Mouse (Mus musculus): ENCODE data around the gene Cdc42ep4. TPM values are rescaled to one million over a fixed set of nuclear protein-coding genes. Genes with fewer than 3 reads are reported as not detected.
A peak's percentile ranks its signal among the peaks of the same experiment; 100 is the strongest.

The Cdc42ep4 gene
- total and polyA plus RNA-seq, 3 experiments, result 10.8 to 38.6 (median 22.8) TPM

DNA sequence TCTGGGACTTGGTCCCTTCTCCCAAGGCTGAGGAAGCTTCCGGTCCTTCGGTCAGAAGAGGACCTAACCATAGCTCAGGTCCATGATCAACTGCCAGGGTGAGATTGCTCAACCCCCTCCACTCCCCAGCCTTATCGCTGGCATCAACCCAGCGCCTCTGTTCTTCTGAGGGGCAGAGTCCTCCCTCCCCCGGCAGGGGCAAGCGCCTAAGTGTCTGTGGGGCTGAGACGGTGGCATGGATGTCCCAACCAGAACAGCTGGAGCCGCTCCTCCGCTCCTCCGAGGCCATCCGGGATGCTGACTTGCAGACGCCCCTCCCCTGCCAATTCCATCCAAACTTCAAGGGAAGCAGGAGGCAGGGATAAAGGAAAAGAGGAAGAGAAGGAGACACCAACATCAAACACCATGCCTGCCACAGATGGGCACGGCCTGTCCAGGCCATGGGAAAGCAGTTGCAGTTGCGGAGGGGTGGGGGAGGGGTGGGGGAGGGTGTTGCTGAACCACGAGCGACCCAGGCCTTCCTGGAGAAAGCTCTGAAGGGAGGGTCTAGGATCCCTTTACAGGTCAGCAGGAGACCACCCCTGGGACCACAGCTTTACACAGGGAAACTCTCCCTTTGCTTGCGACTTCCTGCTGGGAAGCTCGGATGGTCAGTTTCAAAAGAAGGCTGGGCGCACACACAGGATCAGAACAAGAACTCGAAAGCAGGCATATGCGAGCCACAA, 2.7 kb downstream of the Cdc42ep4 start:
- no peaks in the 10 kb centered on the region for H3K9me3 ChIP-seq (replicated peaks)
- DNase-seq (ENCODE audit: low spot score) (peak; percentile 30), ATAC-seq (ENCODE audit: extremely low read depth, insufficient number of reproducible peaks, low FRiP score, poor library complexity, severe bottlenecking) (peak; percentile 4; the same call in 1 of the 2 replicates)
- peaks cover 46% of the 10 kb centered on the region for H3K36me3 ChIP-seq (replicated peaks)
- peaks cover 60% of the 10 kb centered on the region for H3K4me1 ChIP-seq (ENCODE audit: insufficient read depth, low read depth, low read length)
- no peaks in the 10 kb centered on the region for H3K27me3 ChIP-seq (ENCODE audit: insufficient read depth, low read length)
- no peak for TF ChIP-seq POLR2AphosphoS5 (IDR thresholded peaks at IDR 0.05; ENCODE audit: insufficient replicate concordance, low read depth, low read length)
- TF ChIP-seq GATA2 (IDR thresholded peaks at IDR 0.05; ENCODE audit: borderline replicate concordance, low read depth, low read length), result 0 out of 2 replicates have a peak, but pooled peaks have one; percentile 20
- no peak for TF ChIP-seq GATA1 (IDR thresholded peaks at IDR 0.05; ENCODE audit: borderline replicate concordance, low read length)
- peak overlapping the region; percentile 77; the same call in 1 of the 2 replicates for H3K4me3 ChIP-seq (ENCODE audit: low read depth, low read length)

DNA sequence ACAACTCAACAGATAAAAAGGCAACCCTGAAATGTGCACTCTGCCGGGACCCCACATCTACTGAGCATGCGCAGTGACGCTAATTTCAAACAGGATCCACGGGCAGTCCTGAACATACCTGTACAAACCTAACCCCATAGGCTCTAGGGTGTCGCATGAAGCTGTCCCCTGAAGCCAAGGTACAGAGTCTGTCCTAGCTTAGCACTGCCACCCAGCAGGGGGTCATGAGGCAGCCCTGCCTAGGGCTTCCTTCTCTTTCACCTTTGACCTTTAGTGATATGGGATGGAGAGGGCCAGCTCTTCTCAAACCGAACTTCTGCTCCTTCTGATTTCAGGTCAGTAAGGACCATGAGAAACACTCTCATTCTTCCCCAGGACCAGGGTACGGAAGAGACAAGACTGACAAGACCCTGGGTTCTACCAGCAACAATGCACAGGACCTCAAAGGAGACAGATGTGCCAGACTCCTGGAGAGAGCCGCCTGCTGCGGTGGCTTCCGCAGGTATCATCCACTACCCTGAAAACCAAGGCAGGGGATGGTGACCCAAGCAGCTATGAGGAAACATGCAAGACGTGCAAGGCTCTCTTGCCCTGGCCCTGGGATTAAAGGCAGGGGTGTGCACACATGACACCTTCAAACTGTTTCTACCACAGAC, 3.8 kb downstream of the Cdc42ep4 start:
- peaks cover 56% of the 10 kb centered on the region for H3K36me3 ChIP-seq (replicated peaks)
- no peak for ATAC-seq (ENCODE audit: extremely low read depth, insufficient number of reproducible peaks, low FRiP score, poor library complexity, severe bottlenecking)
- peaks cover 57% of the 10 kb centered on the region for H3K4me1 ChIP-seq (ENCODE audit: insufficient read depth, low read depth, low read length)
- no peak for DNase-seq (ENCODE audit: low spot score)
- H3K9me3 ChIP-seq (replicated peaks), result peaks cover 7% of the 10 kb centered on the region
- no peaks in the 10 kb centered on the region for H3K27me3 ChIP-seq (ENCODE audit: insufficient read depth, low read length)
- peak overlapping the region; percentile 61; the same call in 1 of the 2 replicates for H3K4me3 ChIP-seq (ENCODE audit: low read depth, low read length)
- TF ChIP-seq GATA2 (IDR thresholded peaks at IDR 0.05; ENCODE audit: borderline replicate concordance, low read depth, low read length), result no peak
- TF ChIP-seq TAL1 (conservative IDR thresholded peaks at IDR 0.05; ENCODE audit: low read depth, low read length), result no peak
- TF ChIP-seq GATA1 (IDR thresholded peaks at IDR 0.05; ENCODE audit: borderline replicate concordance, low read length), result no peak
- TF ChIP-seq POLR2AphosphoS5 (IDR thresholded peaks at IDR 0.05; ENCODE audit: insufficient replicate concordance, low read depth, low read length), result no peak

DNA sequence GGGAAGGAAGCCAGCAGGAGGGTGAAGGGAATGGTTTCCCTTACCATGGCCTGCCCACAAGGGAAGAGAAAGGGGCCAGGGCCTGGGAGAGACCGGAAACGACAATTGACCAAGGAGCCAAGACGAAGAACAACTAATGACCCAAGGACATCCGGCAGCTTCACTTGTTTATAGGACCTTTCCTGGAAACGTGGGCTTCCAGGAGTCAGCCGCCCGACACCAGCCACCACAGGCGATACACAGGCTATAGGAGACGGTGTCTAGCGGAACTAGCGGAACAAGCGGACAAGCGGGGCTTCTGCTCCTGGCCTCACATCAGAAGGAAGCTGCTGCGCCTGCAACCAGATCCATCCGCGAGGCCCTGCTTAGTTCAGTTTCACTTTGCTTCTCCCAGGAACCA, 4.6 kb downstream of the Cdc42ep4 start:
- H3K4me3 ChIP-seq (ENCODE audit: low read depth, low read length), result peak overlapping the region; percentile 61; the same call in 1 of the 2 replicates
- H3K36me3 ChIP-seq (replicated peaks), result peaks cover 63% of the 10 kb centered on the region
- H3K4me1 ChIP-seq (ENCODE audit: insufficient read depth, low read depth, low read length), result peaks cover 52% of the 10 kb centered on the region
- no peak for ATAC-seq (ENCODE audit: extremely low read depth, insufficient number of reproducible peaks, low FRiP score, poor library complexity, severe bottlenecking)
- peaks cover 7% of the 10 kb centered on the region for H3K9me3 ChIP-seq (replicated peaks)
- DNase-seq (ENCODE audit: low spot score), result peak; percentile 32
- TF ChIP-seq POLR2AphosphoS5 (IDR thresholded peaks at IDR 0.05; ENCODE audit: insufficient replicate concordance, low read depth, low read length), result no peak
- TF ChIP-seq GATA2 (IDR thresholded peaks at IDR 0.05; ENCODE audit: borderline replicate concordance, low read depth, low read length), result no peak
- no peak for TF ChIP-seq CTCF (IDR thresholded peaks at IDR 0.05; ENCODE audit: low read depth, low read length)
- TF ChIP-seq TAL1 (conservative IDR thresholded peaks at IDR 0.05; ENCODE audit: low read depth, low read length), result no peak
- H3K27me3 ChIP-seq (ENCODE audit: insufficient read depth, low read length), result no peaks in the 10 kb centered on the region

DNA sequence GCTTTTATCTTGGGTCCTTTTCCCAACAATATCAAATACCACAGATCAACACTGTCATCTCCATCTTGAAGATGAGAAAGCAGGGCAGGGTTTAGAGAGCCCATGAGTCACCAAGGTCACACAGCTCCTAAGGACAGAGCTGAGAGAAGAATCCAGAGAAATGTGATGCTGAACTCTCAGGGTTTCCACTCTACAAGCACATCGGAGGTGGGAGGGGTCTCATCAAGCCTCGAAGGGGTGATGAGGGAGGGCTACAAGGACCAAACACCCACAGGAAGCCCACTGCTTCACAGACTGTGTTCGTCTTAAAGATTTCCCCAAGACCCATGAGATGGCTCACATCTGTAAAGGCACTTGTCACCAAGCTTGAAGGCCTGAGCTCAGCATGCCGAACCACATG, 5.7 kb downstream of the Cdc42ep4 start:
- no peak overlapping the region for H3K4me3 ChIP-seq (ENCODE audit: low read depth, low read length)
- no peak for TF ChIP-seq GATA2 (IDR thresholded peaks at IDR 0.05; ENCODE audit: borderline replicate concordance, low read depth, low read length)
- TF ChIP-seq GATA1 (IDR thresholded peaks at IDR 0.05; ENCODE audit: borderline replicate concordance, low read length), result no peak
- TF ChIP-seq CTCF (IDR thresholded peaks at IDR 0.05; ENCODE audit: low read depth, low read length), result no peak
- no peak for DNase-seq (ENCODE audit: low spot score)
- H3K4me1 ChIP-seq (ENCODE audit: insufficient read depth, low read depth, low read length), result peaks cover 52% of the 10 kb centered on the region
- ATAC-seq (ENCODE audit: extremely low read depth, insufficient number of reproducible peaks, low FRiP score, poor library complexity, severe bottlenecking), result no peak
- no peaks in the 10 kb centered on the region for H3K27me3 ChIP-seq (ENCODE audit: insufficient read depth, low read length)
- H3K36me3 ChIP-seq (replicated peaks), result peaks cover 74% of the 10 kb centered on the region
- peaks cover 7% of the 10 kb centered on the region for H3K9me3 ChIP-seq (replicated peaks)

DNA sequence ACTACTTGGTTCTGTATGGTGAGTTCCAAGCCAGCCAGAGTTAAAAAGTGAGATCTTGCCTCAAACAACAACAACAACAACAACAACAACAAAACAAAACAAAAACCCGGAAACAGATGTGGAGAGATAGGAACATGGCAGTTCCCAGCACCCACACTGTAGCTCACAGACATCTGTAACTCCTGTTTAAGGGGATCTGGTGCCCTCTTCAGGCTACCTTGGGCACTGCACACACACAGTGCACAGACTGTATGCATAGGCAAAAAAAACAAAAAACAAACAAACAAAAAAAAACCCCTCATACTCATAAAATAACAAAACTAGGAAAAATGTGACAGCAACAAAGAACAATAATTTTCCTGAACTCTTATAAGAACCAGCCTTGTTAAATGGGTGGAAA, 8.7 kb downstream of the Cdc42ep4 start:
- peaks cover 46% of the 10 kb centered on the region for H3K4me1 ChIP-seq (ENCODE audit: insufficient read depth, low read depth, low read length)
- peaks cover 88% of the 10 kb centered on the region for H3K36me3 ChIP-seq (replicated peaks)
- no peak for TF ChIP-seq CTCF (IDR thresholded peaks at IDR 0.05; ENCODE audit: low read depth, low read length)

DNA sequence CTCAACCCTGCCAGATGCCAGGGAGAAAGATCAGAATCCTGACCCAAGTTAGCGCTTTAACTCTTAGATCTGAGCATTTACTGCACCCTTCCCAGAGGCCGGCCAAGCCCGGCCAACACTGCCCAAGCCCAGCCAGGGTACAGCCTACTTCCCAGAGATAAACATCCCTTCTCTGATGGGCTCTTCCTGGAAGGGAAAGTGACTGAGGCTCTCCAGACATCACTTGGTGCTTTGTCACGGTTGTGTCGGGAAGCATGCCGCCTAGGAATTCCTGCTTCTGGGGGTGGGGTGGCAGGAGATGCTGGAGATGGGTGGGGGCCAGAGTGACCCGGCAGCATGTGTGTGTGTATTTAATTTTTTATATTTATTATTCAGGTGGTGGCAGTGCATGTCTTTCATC, 11.6 kb downstream of the Cdc42ep4 start:
- TF ChIP-seq POLR2AphosphoS5 (IDR thresholded peaks at IDR 0.05; ENCODE audit: insufficient replicate concordance, low read depth, low read length) (no peak), TAL1 (conservative IDR thresholded peaks at IDR 0.05; ENCODE audit: low read depth, low read length) (no peak), GATA1 (IDR thresholded peaks at IDR 0.05; ENCODE audit: borderline replicate concordance, low read length) (no peak), CTCF (IDR thresholded peaks at IDR 0.05; ENCODE audit: low read depth, low read length) (no peak), GATA2 (IDR thresholded peaks at IDR 0.05; ENCODE audit: borderline replicate concordance, low read depth, low read length) (no peak)
- H3K4me3 ChIP-seq (ENCODE audit: low read depth, low read length), result no peak overlapping the region
- DNase-seq (ENCODE audit: low spot score), result no peak
- peaks cover 7% of the 10 kb centered on the region for H3K9me3 ChIP-seq (replicated peaks)
- H3K4me1 ChIP-seq (ENCODE audit: insufficient read depth, low read depth, low read length), result peaks cover 42% of the 10 kb centered on the region
- H3K36me3 ChIP-seq (replicated peaks), result peaks cover 91% of the 10 kb centered on the region
- no peak for ATAC-seq (ENCODE audit: extremely low read depth, insufficient number of reproducible peaks, low FRiP score, poor library complexity, severe bottlenecking)
- H3K27me3 ChIP-seq (ENCODE audit: insufficient read depth, low read length), result no peaks in the 10 kb centered on the region

More for the DNA sequence above, 8.7 kb downstream of the Cdc42ep4 start:
- ATAC-seq (ENCODE audit: extremely low read depth, insufficient number of reproducible peaks, low FRiP score, poor library complexity, severe bottlenecking) (no peak), DNase-seq (ENCODE audit: low spot score) (no peak)
- Histone ChIP-seq H3K4me3 (ENCODE audit: low read depth, low read length) (no peak overlapping the region), H3K27me3 (ENCODE audit: insufficient read depth, low read length) (no peaks in the 10 kb centered on the region), H3K9me3 (replicated peaks) (peaks cover 7% of the 10 kb centered on the region)
